Mouse (Mus musculus) cerebellum, adult 2 months (tissue): ENCODE measurements at regions not wholly inside any gene's neighbourhood (a gene's known extent, or its start where the extent isn't known, plus 50 kb on each side); places are given as distances from the start of the nearest gene placed in this dataset.

ENCODE experiments used
- DNase-seq, 2 experiments: peaks; one replicate each; pipeline ENCODE4 v3.0.0; 2021
- H3K27ac ChIP-seq: fragments of 200-500 bp; 2 replicates; pipeline ENCODE4 v1.5.1; 2012; ENCODE audit warnings: low read length, control low read depth, inconsistent platforms; ENCODE audit not compliant: insufficient read depth
- H3K27me3 ChIP-seq: fragments of 200-500 bp; 2 replicates; pipeline ENCODE4 v1.6.1; 2012; ENCODE audit warnings: inconsistent platforms, mild to moderate bottlenecking, low read length, moderate library complexity; ENCODE audit not compliant: control insufficient read depth, insufficient read depth
- H3K4me1 ChIP-seq: fragments of 200-500 bp; 2 replicates; pipeline ENCODE4 v1.6.1; 2011; ENCODE audit warnings: low read length; ENCODE audit not compliant: control insufficient read depth, insufficient read depth
- H3K4me3 ChIP-seq: fragments of 200-500 bp; replicated peaks from 2 replicates; pipeline ENCODE3; 2011; ENCODE audit warnings: mild to moderate bottlenecking, low read depth, low read length, control low read depth; ENCODE audit not compliant: insufficient read depth
- CTCF ChIP-seq: fragments of 200-500 bp; IDR thresholded peaks from 2 replicates; pipeline ENCODE4 v1.5.1; 2011; ENCODE audit warnings: low read depth, mild to moderate bottlenecking, control low read depth, low read length, moderate library complexity, borderline replicate concordance; ENCODE audit not compliant: insufficient read depth
- POLR2A ChIP-seq: fragments of 200-500 bp; IDR thresholded peaks from 2 replicates; pipeline ENCODE4 v1.6.1; 2011; ENCODE audit warnings: low read length, control low read depth, borderline replicate concordance; ENCODE audit not compliant: insufficient read depth
- WGBS: fragments of 180-500 bp; shearing (Covaris S2); methylation state at CpG from one replicate; pipeline ENCODE4 v1.1.7; 2018; 5-methylcytosine and 5-hydroxymethylcytosine counted together

GRCm38 (mm10) chr2:144895254-144895653 is 71.8 kb downstream of the Scp2d1 start:
- WGBS, result 75% methylated on average over 4 of the region's 4 CpGs

DNA sequence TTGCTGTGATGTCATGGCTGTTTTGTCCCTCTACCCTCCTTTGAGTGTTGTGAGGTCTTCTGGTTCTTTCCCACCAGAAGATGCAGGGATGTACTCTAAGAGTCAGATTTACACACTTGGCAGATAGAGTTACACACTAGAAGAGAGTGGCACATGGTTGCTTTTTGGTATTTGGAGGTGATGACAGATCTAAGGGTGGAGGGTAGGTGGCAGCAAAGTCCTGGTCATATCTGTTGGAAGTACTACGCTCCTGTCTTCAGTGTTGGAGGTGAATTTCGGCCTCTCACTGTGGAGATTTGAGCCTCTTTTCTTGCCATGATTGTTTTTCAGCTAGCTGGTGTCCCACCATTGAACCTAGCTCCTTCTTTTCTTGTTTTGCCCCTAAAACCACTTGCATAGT is 73.0 kb downstream of the Scp2d1 start:
- WGBS, result 75% methylated on average over 2 of the region's 2 CpGs
- H3K27ac ChIP-seq, result no peak overlapping the region

More at GRCm38 (mm10) chr2:144895254-144895653, 71.8 kb downstream of the Scp2d1 start:
- H3K27me3 ChIP-seq, result no peaks in the 10 kb centered on the region
- TF ChIP-seq POLR2A (no peak), CTCF (no peak)
- H3K4me3 ChIP-seq, result no peak overlapping the region
- no peak for DNase-seq
- no peak overlapping the region for H3K27ac ChIP-seq
- H3K4me1 ChIP-seq, result no peaks in the 10 kb centered on the region

DNA sequence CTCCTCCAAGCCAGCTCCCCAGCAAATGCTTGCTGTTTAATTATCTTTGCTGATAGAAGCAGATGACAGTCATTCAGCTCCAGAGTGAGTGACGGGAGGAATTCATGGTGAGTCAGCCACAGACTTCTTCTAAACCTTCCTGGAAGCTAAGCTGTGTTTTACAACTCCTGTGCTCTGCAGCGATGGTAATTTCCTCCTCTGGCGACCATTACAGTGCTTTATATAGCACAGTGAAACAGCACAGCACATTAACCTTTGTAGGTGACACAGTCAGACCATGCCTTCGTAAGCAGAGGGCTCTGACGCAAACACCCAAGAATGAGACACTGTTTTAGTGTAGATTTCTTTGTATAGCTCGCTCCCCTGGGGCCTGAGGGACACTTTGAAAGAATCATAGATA is 83.3 kb downstream of the Scp2d1 start:
- no peaks in the 10 kb centered on the region for H3K27me3 ChIP-seq
- no peaks in the 10 kb centered on the region for H3K4me1 ChIP-seq
- no peak overlapping the region for H3K4me3 ChIP-seq
- H3K27ac ChIP-seq, result no peak overlapping the region
- DNase-seq, result no peak
- TF ChIP-seq POLR2A (no peak), CTCF (no peak)
- 57% methylated on average over 6 of the region's 6 CpGs for WGBS

More for the DNA sequence above, 73.0 kb downstream of the Scp2d1 start:
- peak in 1 of 2 experiments; percentile 2 for DNase-seq
- H3K4me1 ChIP-seq, result no peaks in the 10 kb centered on the region
- H3K4me3 ChIP-seq, result no peak overlapping the region
- no peaks in the 10 kb centered on the region for H3K27me3 ChIP-seq
- TF ChIP-seq CTCF (peak; percentile 13; the same call in 1 of the 2 replicates), POLR2A (no peak)

- no peak overlapping the region for H3K4me3 ChIP-seq
- H3K4me1 ChIP-seq, result no peaks in the 10 kb centered on the region
- no peak for DNase-seq
- H3K27me3 ChIP-seq, result no peaks in the 10 kb centered on the region
- no peak for TF ChIP-seq CTCF
- TF ChIP-seq POLR2A, result no peak
- 91% methylated on average over 3 of the region's 3 CpGs for WGBS
- H3K27ac ChIP-seq, result no peak overlapping the region
Observed at GRCm38 (mm10) chr2:144945840-144946239, 122.4 kb downstream of the Scp2d1 start.

DNA sequence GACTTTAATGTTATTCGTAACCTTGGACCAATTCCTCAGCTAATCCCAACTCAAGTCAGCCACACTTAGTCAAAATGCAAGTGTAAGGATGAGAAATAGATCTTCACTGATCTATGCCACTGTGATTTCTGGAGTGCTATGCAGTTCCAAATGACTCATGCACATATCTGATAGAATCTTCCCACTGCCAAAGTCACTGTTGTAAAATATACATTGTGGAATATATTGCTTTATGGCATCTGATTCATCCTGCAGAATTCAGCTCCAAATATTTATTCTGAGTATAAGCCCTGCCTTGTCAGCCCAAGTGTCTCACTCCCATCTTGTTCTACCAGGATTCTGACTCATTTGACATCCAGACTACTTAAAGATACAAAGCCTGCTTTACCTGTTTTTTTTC is 123.0 kb downstream of the Scp2d1 start:
- H3K4me3 ChIP-seq, result no peak overlapping the region
- 89% methylated on average over 1 of the region's 1 CpGs for WGBS
- DNase-seq, result no peak

DNA sequence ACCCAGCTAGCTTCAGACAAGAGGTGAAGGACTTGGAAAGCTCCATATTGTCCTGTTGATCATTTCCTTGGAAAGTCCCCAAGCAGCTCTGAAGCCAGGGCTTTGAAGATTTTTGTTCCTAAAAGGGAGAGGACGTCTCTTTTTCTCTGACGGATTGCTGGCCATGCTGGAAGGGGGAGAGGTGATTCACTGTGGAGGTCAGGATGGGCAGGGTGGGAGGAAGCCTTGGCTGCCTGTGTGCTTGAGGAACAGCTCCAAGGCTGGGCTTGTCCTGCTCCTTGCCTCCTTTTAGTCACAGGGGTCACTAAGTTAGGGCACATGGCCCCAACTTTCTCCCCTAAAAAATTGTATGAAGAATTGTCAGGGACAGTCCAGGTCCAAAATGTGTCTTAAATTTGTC is 125.8 kb downstream of the Scp2d1 start:
- Histone ChIP-seq H3K27me3 (no peaks in the 10 kb centered on the region), H3K4me1 (no peaks in the 10 kb centered on the region), H3K27ac (no peak overlapping the region), H3K4me3 (no peak overlapping the region)
- WGBS, result 49% methylated on average over 2 of the region's 2 CpGs
- TF ChIP-seq CTCF, result no peak
- TF ChIP-seq POLR2A, result no peak
- no peak for DNase-seq

More for the DNA sequence above, 123.0 kb downstream of the Scp2d1 start:
- no peaks in the 10 kb centered on the region for H3K27me3 ChIP-seq
- H3K27ac ChIP-seq, result no peak overlapping the region
- no peak for TF ChIP-seq CTCF
- TF ChIP-seq POLR2A, result no peak
- no peaks in the 10 kb centered on the region for H3K4me1 ChIP-seq
